Mouse (Mus musculus): ENCODE measurements around the gene Tiprl.

- no peak for TF ChIP-seq CTCF (IDR thresholded peaks at IDR 0.05; ENCODE audit: control insufficient read depth, insufficient read depth, insufficient replicate concordance, low read depth, low read length)
- no peak for TF ChIP-seq POLR2A (IDR thresholded peaks at IDR 0.05; ENCODE audit: control insufficient read depth, low read depth, low read length)
These were observed 66.6 kb downstream of the Tiprl start for GRCm38 (mm10) chr1:165170157-165170556.
